Mouse (Mus musculus) urinary bladder, postnatal 4 days (tissue): ENCODE measurements around the gene Psg28.
"Not testable (repeated sequence)": the region's sequence is repeated elsewhere in the genome, so short reads cannot be mapped to it uniquely, and the experiment has no call there.

Experiments
- DNase-seq, 2 experiments: peaks; one replicate each; pipeline ENCODE4 v3.0.0; 2021 to 2022; ENCODE audit warnings: low spot score in 2 of 2

The Psg28 gene

DNA sequence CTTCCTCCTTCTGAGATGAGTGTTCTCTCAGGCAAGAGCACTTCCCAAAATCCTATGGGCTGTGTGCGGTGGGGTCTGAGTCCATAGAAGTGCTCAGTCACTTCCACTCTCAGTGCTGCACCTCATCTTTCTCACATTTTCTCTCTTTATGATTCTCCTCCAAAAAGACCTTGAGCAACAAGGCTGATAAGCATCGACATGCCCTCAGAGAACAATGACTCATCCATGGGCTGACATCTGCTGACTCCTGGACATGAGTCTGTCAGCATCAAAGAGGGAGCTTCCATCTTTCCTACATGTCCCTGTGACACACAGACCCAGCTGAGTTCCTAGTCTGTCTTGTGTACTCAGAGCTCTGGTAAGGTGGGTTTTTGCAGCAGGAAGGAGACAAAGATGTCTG, at the start of gene Psg28:
TSS of gene Psg28 (minus strand) at position 101 of the 400 bp plus-strand sequence.
- DNase-seq, result not testable (repeated sequence)

DNA sequence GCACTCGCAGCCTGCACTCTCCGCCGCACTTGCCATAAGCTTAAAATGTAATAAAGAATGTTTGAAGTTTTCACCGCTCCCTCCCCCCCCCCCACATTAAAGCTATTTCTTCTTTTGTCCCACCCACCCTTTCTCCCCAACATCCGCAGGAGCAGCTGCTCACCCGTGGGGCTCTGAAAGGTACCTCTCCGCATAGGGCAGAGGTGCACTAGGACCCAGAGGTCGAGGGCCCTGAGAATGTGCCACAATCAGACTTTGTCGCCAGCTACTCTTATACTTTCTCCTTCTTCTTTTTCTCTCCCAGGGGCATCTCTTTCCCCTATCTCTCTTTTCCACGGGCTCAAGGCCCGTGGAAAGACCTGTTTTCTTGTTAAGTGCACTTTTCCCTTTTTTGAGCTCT, 28.4 kb downstream of the Psg28 start:
- no peak for DNase-seq

DNA sequence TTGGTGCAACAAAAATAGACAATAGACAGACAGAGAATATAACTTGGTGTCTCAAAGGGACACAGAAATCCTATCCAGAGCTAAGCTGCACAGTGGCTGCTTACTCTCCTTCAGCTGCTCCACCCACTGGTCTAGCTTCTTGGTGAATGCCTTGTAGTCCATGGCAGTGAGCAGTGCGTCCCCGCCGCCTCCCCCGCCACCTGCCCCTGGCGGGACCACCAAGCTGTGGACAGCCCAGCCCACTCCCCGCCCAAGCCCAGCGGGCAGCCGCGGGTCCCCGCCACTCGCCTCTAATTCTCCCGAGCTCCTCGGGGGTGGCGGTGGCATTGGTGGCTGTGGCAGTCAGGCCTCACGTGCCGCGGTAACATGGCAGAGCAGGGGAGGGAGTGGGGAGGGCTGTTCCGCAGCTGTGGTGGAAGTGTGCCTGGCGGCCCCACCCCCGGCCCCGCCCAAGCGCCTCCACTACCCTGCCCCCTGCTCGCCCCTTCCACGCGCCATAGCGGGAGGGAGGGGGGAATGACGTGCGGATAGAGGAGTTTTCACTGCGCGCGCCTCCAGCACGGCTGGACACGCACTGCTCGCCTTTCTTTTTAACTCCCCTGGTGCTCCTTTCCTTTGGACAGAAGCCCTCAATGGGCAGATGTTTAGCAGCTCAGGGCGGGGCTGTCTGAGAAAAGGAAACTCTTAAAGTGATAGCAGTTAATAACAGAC, 29.2 kb downstream of the Psg28 start:
- no peak for DNase-seq

DNA sequence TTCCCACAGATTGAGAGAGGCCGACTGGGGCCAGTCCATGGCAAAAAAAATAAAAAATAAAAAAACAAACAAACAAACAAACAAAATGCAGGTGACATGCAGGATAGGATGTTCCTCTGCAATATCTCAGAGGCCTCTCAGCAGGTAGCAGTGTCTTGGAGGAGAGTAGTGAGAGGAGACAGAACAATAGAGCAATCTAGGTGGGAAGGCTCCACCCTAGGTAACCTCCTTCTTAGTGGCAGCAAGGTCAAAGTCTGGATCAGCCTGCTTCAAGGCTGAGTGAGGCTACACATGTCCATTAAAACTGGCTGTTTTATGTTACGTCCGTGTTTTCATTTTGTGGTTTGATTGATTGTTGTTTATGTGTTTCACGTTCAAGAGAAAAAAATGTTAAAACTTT, 40.4 kb downstream of the Psg28 start:
- not testable (repeated sequence) for DNase-seq

DNA sequence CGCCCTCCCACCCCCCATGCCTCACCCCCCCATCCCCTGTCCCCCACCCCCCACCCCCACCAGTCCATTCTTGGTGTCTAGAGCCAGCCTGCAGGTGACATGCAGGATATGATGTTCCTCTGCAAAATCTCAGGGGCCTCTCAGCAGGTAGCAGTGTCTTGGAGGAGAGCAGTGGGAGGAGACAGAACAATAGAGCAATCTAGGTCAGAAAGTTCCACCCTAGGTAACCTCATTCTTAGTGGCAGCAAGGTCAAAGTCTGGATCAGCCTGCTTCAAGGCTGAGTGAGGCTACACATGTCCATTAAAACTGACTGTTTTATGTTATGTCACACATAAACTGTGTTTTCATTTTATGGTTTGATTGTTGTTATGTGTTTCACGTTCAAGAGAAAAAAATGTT, 53.5 kb downstream of the Psg28 start:
- no peak for DNase-seq
